Mouse (Mus musculus): ENCODE data around the gene Pitx2.

- TF ChIP-seq TAL1 (IDR thresholded peaks at IDR 0.05; ENCODE audit: low read length) (no peak), GATA1 (IDR thresholded peaks at IDR 0.05; ENCODE audit: low read length) (no peak)
Measured at GRCm38 (mm10) chr3:129222448-129223290, 23.0 kb downstream of the Pitx2 start.

Data from erythroblast, embryonic 14.5 days (primary cell).